Comparison of ENCODE assay signal across 9 mouse cellular contexts in the genomic region with DNA sequence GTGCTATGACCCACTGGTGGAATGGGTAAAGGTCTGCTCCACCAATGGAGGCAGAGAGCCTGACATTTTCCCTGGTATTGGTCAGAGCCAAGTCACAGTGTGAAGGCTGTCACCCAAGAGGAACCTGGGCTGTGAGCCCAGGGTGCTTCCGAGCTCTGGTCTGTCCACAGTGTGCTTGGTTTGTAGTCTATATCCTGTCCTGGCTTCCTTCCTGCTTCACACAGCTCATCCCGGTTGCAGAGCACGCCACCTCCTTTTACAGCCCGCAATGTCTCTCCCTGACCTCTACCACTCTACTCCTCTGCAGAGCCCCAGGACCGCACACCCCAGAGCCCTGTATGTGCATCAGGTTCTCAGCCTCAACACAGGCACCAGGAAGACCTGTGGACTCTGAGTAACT.
DNase-seq lines count a peak whose midpoint lies in the region; ATAC-seq lines count a peak whose summit lies in the region.
"Had no signal": no experiment of that assay in that cellular context is flagged by ENCODE, and none has a peak within 500 bp of the region (broad histone marks: within the 10 kb centered on the region; RNA-seq: fewer than 3 reads in every experiment).

No protein-coding gene starts in this region.

- no peaks in the 10 kb centered on the region for H3K27me3 ChIP-seq in heart, embryonic 10.5 days (ENCODE audit: insufficient read depth, poor library complexity, severe bottlenecking)
- H3K27me3 ChIP-seq: CH12.LX had no signal

- H3K27ac ChIP-seq in heart, embryonic 10.5 days = no peak overlapping the region

- WGBS in heart, embryonic 10.5 days = 75% methylated on average over 5 of the region's 5 CpGs

- intact Hi-C loops in heart, postnatal 25 days (cut with DNase I) = loop anchor here (2.0 to 5.0 kb wide), 3 partner anchors 29 to 59 kb away; no protein-coding TSS in a partner anchor
- intact Hi-C loops in left cerebral cortex, postnatal 14 days (cut with DNase I) = no loop called here

- peaks cover 8% of the 10 kb centered on the region for H3K4me1 ChIP-seq in heart, embryonic 10.5 days

- no peak overlapping the region for H3K4me3 ChIP-seq in heart, embryonic 10.5 days

- peaks cover 3% of the 10 kb centered on the region; the same call in 1 of the 2 replicates for H3K36me3 ChIP-seq in heart, embryonic 10.5 days

- ATAC-seq in CD4-positive, CD25-positive, alpha-beta regulatory T cell, adult 4 months = no peak

- DNase-seq in heart, adult 11 months = peak; percentile 98
- DNase-seq in heart, embryonic 10.5 days (ENCODE audit: low spot score) = no peak
- peak; percentile 47 for DNase-seq in cerebellum, adult 9-11 months
- DNase-seq in heart, postnatal 25 days (ENCODE audit: low spot score) = peak; percentile 20
- peak; percentile 22 for DNase-seq in lung, postnatal 14 days
- no peak for DNase-seq in left cerebral cortex, postnatal 14 days (ENCODE audit: low spot score in 2 of 2)
- DNase-seq in layer of hippocampus, adult 9-10 months (ENCODE audit: low spot score) = no peak

- no peaks in the 10 kb centered on the region for H3K9me3 ChIP-seq in heart, embryonic 10.5 days

Comparison
In these comparisons a context has a peak if more than half of its experiments do, and no peak if none do; other contexts are left out.
1. DNase-seq: peak in heart, adult 11 months (single experiment), cerebellum, adult 9-11 months (single experiment), heart, postnatal 25 days (single experiment) and lung, postnatal 14 days (single experiment); none in heart, embryonic 10.5 days (single experiment), left cerebral cortex, postnatal 14 days (0 of 2) and layer of hippocampus, adult 9-10 months (single experiment).